Mouse (Mus musculus) spleen, adult 12 weeks (tissue): ENCODE results near the gene Cnot1.

Experiments
- DNase-seq: peaks from one replicate; pipeline ENCODE4 v3.0.0; 2022; ENCODE audit warnings: low spot score

Gene Cnot1

DNA sequence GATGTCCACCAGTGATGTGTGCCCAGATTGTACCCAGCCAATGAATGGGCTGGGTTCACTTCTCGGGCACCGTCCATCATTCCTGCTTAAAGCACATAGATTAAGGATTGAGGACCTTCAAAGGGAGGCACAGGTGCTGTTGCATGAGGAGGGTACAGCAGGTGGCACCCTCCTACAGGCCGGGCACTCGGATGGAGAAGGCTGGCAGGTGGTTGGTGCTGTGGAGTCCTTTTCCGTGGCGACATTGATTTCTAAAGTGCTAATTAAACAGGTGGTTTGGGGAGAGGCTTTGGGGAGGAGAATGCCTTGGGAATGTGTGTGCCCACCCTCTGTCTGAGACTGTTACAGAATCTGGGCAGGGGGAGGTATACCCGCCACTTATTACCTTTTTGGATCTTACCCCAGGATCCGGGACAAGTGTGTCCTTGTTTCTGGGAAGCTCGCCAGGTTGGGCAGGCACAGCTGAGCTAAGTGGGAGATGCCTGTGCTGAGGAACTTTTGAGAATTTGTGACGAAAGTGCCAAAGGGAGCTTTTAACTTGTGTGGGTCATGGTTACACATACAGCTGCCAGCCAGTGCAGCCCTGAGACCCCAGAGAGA is 119.1 kb downstream of the Cnot1 start:
- DNase-seq, result no peak

DNA sequence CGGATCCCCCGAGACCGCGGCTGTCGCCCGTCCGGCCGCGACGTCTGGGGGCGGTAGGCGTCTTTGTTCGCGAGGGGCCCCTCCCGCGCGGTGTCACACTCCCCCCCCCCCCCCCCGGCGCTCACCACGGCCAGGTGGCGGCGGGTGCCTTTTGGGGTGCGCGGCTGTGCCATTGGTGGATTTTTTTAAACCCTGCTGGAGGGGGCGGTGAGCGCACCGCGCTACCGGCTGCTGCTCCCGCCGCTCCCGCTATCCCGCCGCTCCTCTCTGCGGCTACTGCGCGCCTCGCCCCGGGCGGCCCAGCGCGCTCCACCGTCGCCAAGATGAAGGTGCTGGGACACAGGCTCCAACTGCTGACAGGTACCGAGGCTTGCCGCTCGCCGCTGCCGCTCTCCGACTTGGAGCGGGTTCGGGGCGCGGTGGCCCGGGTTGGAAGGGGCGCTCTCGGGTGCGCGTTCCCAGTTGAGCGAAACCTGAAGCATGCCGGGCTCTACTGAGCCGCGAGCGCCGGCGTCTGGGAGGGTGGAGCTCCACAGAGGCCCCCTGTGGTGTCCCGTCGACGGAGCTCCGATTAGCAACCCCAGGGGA is 129.1 kb downstream of the Cnot1 start:
- DNase-seq, result no peak

GRCm38 (mm10) chr8:95677591-95678023 is 129.7 kb downstream of the Cnot1 start:
- DNase-seq, result no peak

GRCm38 (mm10) chr8:95676631-95677030 is 130.6 kb downstream of the Cnot1 start, which contains the start of gene Ndrg4:
Gene Ndrg4 (plus strand): TSS chr8:95676980.
- DNase-seq, result no peak

- DNase-seq, result no peak
These were observed 134.5 kb downstream of the Cnot1 start for GRCm38 (mm10) chr8:95672811-95673210.

GRCm38 (mm10) chr8:95671861-95672260 is 135.4 kb downstream of the Cnot1 start:
- DNase-seq, result no peak

DNA sequence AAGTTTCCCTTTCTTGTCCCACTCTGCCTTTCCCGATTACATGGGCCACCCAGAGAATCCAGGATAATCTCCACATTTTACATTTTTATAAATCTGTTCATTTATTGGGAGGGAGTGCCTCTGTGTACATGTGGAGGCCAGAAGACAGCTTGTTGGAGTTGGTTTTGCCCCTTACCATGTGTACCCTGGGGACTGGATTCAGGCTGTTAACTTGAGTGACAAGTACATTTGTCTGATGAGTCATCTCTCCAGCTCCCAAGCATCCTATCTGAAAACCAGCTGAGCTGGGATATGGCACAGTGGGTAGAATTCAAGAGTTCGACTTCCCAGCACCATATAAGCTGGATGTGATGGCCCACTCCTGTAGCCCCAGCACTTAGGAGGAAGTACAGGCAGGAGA is 137.3 kb downstream of the Cnot1 start:
- DNase-seq, result no peak
